Mouse (Mus musculus) adrenal gland, adult 2 months (tissue): ENCODE measurements around the gene Hectd4. TPM values are rescaled to one million over a fixed set of nuclear protein-coding genes. Genes with fewer than 3 reads are reported as not detected.
A peak's percentile ranks its signal among the peaks of the same experiment; 100 is the strongest.

ENCODE experiments used
- DNase-seq: peaks from one replicate; pipeline ENCODE4 v3.0.0; 2021
- polyA plus RNA-seq: library from polyadenylated mRNA; depleted of rRNA; stranded (reverse); fragments of >200 nt; gene quantifications from 2 replicates; pipeline ENCODE4 v1.2.3, GENCODE M21; 2012; rRNA removed
- total RNA-seq, 2 experiments: library from RNA; stranded (reverse); gene quantifications; 2 replicates each; pipeline ENCODE4 v1.2.3; 2021

The Hectd4 gene
- total and polyA plus RNA-seq, 3 experiments, result 14.5 to 22.7 (median 16.1) TPM

- DNase-seq, result peak; percentile 97
Measured at GRCm38 (mm10) chr5:121397187-121398145, 177.4 kb downstream of the Hectd4 start, which contains the start of gene Naa25. Gene Naa25, plus strand, starts transcription at chr5:121397936.

- no peak for DNase-seq
Measured at GRCm38 (mm10) chr5:121398146-121398964, 178.3 kb downstream of the Hectd4 start.

GRCm38 (mm10) chr5:121398965-121399462 is 179.0 kb downstream of the Hectd4 start:
- DNase-seq, result no peak

GRCm38 (mm10) chr5:121399540-121399939 is 179.5 kb downstream of the Hectd4 start:
- no peak for DNase-seq

- no peak for DNase-seq
Measured at GRCm38 (mm10) chr5:121400064-121400463, 180.0 kb downstream of the Hectd4 start.

GRCm38 (mm10) chr5:121400849-121401248 is 180.8 kb downstream of the Hectd4 start:
- no peak for DNase-seq

- DNase-seq, result peak; percentile 40
Measured at GRCm38 (mm10) chr5:121407856-121408255, 187.8 kb downstream of the Hectd4 start.

GRCm38 (mm10) chr5:121410975-121411374 is 191.0 kb downstream of the Hectd4 start:
- no peak for DNase-seq

Other genes with a start within 250 kb of the Hectd4 start
- 1 to 10 TPM; 3.7 to 4.6 TPM for gene Rph3a, start 210.1 kb upstream of the Hectd4 start, total RNA-seq
- gene Rph3a, start 210.1 kb upstream of the Hectd4 start, polyA plus RNA-seq, result 2.4 and 3.5 TPM in 2 replicates
- 100 to 1,000 TPM in 1 of 2 experiments, 10 to 100 TPM in 1; 97.6 to 121 TPM for gene Ptpn11, start 28.8 kb upstream of the Hectd4 start, total RNA-seq
- gene Ptpn11, start 28.8 kb upstream of the Hectd4 start, polyA plus RNA-seq, result 24.4 and 26.2 TPM in 2 replicates
- gene Rpl6, start 15.7 kb upstream of the Hectd4 start, total RNA-seq, result 1,000 to 10,000 TPM; 1,030 to 1,071 TPM
- gene Rpl6, start 15.7 kb upstream of the Hectd4 start, polyA plus RNA-seq, result 157 and 194 TPM in 2 replicates
- 10 to 100 TPM; 28.7 to 44.5 TPM for gene Trafd1, start 165.4 kb downstream of the Hectd4 start, total RNA-seq
- 34.7 and 36.8 TPM in 2 replicates for gene Trafd1, start 165.4 kb downstream of the Hectd4 start, polyA plus RNA-seq
- 10 to 100 TPM; 33.9 to 40.8 TPM for gene Naa25, start 177.7 kb downstream of the Hectd4 start, total RNA-seq
- gene Naa25, start 177.7 kb downstream of the Hectd4 start, polyA plus RNA-seq, result 5.8 and 9.6 TPM in 2 replicates
- gene Tmem116, start 231.7 kb downstream of the Hectd4 start, total RNA-seq, result 1 to 10 TPM; 2.6 to 4.8 TPM
- gene Tmem116, start 231.7 kb downstream of the Hectd4 start, polyA plus RNA-seq, result 3.3 and 8.1 TPM in 2 replicates
- 100 to 1,000 TPM in 1 of 2 experiments, 10 to 100 TPM in 1; 85.4 to 113 TPM for gene Erp29, start 232.3 kb downstream of the Hectd4 start, total RNA-seq
- gene Erp29, start 232.3 kb downstream of the Hectd4 start, polyA plus RNA-seq, result 36.8 and 41.9 TPM in 2 replicates